Mouse (Mus musculus) testis, adult 2 months (tissue): ENCODE measurements around the gene Ptprz1.

ENCODE experiments used
- CTCF ChIP-seq: fragments of 200-500 bp; IDR thresholded peaks from 2 replicates; pipeline ENCODE4 v1.5.1; 2012; ENCODE audit warnings: low read depth, mild to moderate bottlenecking, inconsistent platforms, low read length, moderate library complexity; ENCODE audit not compliant: control insufficient read depth, insufficient read depth, insufficient replicate concordance
- POLR2A ChIP-seq: fragments of 200-500 bp; IDR thresholded peaks from 2 replicates; pipeline ENCODE4 v1.6.1; 2012; ENCODE audit warnings: low read depth, mild to moderate bottlenecking, inconsistent platforms, low read length, moderate library complexity; ENCODE audit not compliant: control insufficient read depth

DNA sequence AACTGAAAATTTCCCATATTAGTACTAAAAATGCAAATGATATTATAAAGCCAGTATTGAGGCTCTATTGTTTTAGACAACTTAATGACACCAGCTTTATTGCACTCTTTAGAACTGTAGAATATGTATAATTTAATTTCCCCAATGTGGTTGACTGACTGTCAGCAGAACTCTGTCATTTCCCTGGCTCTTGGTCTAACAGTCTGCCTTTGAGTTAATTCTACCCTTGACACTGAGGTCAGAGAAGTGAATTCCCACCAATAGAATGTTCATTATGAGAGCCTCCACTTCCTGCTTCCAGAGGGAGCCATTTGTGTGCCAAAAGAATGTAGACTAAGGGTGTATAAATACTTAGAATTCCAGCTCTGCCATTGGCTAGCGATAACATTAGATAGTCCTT is 152.9 kb downstream of the Ptprz1 start:
- TF ChIP-seq POLR2A = no peak
- TF ChIP-seq CTCF = no peak
